Mouse (Mus musculus) stomach, postnatal 0 days (tissue): Measurements from ENCODE around the gene Prkg1.

Experiments
- CTCF ChIP-seq: IDR thresholded peaks from 2 replicates; pipeline ENCODE4 v1.5.1; 2016; ENCODE audit warnings: antibody characterized with exemption, low read depth, mild to moderate bottlenecking, moderate library complexity
- EP300 ChIP-seq: optimal IDR thresholded peaks from 2 replicates; pipeline ENCODE3; 2016; ENCODE audit warnings: antibody characterized with exemption

GRCm38 (mm10) chr19:31188559-31189218, 576.1 kb downstream of the Prkg1 start:
- TF ChIP-seq EP300 (no peak), CTCF (no peak)
